Mouse (Mus musculus) stomach, postnatal 0 days (tissue): ENCODE measurements around the gene Ddb1.

Source experiments
- CTCF ChIP-seq: IDR thresholded peaks from 2 replicates; pipeline ENCODE4 v1.5.1; 2016; ENCODE audit warnings: antibody characterized with exemption, low read depth, mild to moderate bottlenecking, moderate library complexity
- EP300 ChIP-seq: optimal IDR thresholded peaks from 2 replicates; pipeline ENCODE3; 2016; ENCODE audit warnings: antibody characterized with exemption

DNA sequence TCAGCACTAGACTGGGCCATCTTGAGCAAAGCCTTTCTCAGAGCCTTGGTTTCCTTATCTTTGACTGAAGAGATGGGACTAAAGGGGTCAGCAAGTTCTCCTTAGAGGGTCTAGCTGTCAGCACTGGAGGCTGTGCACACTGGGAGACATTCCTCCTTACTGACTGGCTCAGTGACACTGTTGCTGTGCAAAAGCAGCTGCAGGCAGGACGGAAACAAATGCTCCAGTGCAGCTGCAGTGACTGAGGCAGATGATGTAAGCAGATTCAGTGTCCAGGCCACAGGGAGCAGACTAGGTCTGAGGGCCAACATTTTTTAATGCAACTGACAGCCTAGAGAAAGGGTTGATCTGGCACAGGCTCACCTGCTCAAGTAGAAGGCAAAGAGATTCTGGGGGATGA is 68.1 kb downstream of the Ddb1 start:
- TF ChIP-seq CTCF (no peak), EP300 (no peak)
